Mouse (Mus musculus) adrenal gland, postnatal 25 days (tissue): Measurements from ENCODE around the gene Myh9. TPM values are rescaled to one million over a fixed set of nuclear protein-coding genes. Genes with fewer than 3 reads are reported as not detected.

ENCODE experiments used
- DNase-seq: peaks from one replicate; pipeline ENCODE4 v3.0.0; 2021; ENCODE audit warnings: mixed read lengths
- total RNA-seq: library from RNA; stranded (reverse); gene quantifications from 2 replicates; pipeline ENCODE4 v1.2.3, GENCODE M21; 2021

The Myh9 gene
- total RNA-seq, 1 experiment from 2014 or later: 352 TPM

- no peak for DNase-seq
Measured at GRCm38 (mm10) chr15:77828242-77828641, 13.7 kb downstream of the Myh9 start.

GRCm38 (mm10) chr15:77827794-77828193, 14.2 kb downstream of the Myh9 start:
- no peak for DNase-seq

GRCm38 (mm10) chr15:77827379-77827778, 14.6 kb downstream of the Myh9 start:
- no peak for DNase-seq

- peak; percentile 34 for DNase-seq
Measured at GRCm38 (mm10) chr15:77825382-77825781, 16.6 kb downstream of the Myh9 start.

- DNase-seq: no peak
Measured at GRCm38 (mm10) chr15:77824321-77824720, 17.7 kb downstream of the Myh9 start.

- peak; percentile 44 for DNase-seq
Measured at GRCm38 (mm10) chr15:77823634-77824033, 18.3 kb downstream of the Myh9 start.

GRCm38 (mm10) chr15:77823196-77823595, 18.8 kb downstream of the Myh9 start:
- no peak for DNase-seq

GRCm38 (mm10) chr15:77822671-77823070, 19.3 kb downstream of the Myh9 start:
- no peak for DNase-seq

- no peak for DNase-seq
Measured at GRCm38 (mm10) chr15:77822057-77822466, 19.9 kb downstream of the Myh9 start.

GRCm38 (mm10) chr15:77821424-77821823, 20.6 kb downstream of the Myh9 start:
- peak; percentile 54 for DNase-seq

GRCm38 (mm10) chr15:77820480-77821163, 21.4 kb downstream of the Myh9 start:
- DNase-seq: no peak

- peak; percentile 61 for DNase-seq
Measured at GRCm38 (mm10) chr15:77819894-77820387, 22.0 kb downstream of the Myh9 start.

- DNase-seq: no peak
Measured at GRCm38 (mm10) chr15:77818556-77819158, 23.3 kb downstream of the Myh9 start.

GRCm38 (mm10) chr15:77817417-77817816, 24.6 kb downstream of the Myh9 start:
- DNase-seq: no peak

GRCm38 (mm10) chr15:77816601-77816950, 25.4 kb downstream of the Myh9 start:
- DNase-seq: no peak

GRCm38 (mm10) chr15:77815867-77816600, 25.9 kb downstream of the Myh9 start:
- DNase-seq: no peak

- DNase-seq: no peak
Measured at GRCm38 (mm10) chr15:77813639-77814375, 28.2 kb downstream of the Myh9 start.

GRCm38 (mm10) chr15:77812578-77812977, 29.4 kb downstream of the Myh9 start:
- no peak for DNase-seq

GRCm38 (mm10) chr15:77811099-77811760, 30.7 kb downstream of the Myh9 start:
- DNase-seq: no peak

GRCm38 (mm10) chr15:77810416-77811098, 31.4 kb downstream of the Myh9 start:
- no peak for DNase-seq

- no peak for DNase-seq
Measured at GRCm38 (mm10) chr15:77809434-77809833, 32.5 kb downstream of the Myh9 start.

- DNase-seq: no peak
Measured at GRCm38 (mm10) chr15:77807264-77807585, 34.8 kb downstream of the Myh9 start.
